Mouse (Mus musculus) ovary, postnatal 10 days (tissue): Measurements from ENCODE around the gene Gpr139.

ENCODE experiments used
- DNase-seq: peaks from one replicate; pipeline ENCODE4 v3.0.0; 2022; ENCODE audit warnings: low spot score

Gene Gpr139

DNA sequence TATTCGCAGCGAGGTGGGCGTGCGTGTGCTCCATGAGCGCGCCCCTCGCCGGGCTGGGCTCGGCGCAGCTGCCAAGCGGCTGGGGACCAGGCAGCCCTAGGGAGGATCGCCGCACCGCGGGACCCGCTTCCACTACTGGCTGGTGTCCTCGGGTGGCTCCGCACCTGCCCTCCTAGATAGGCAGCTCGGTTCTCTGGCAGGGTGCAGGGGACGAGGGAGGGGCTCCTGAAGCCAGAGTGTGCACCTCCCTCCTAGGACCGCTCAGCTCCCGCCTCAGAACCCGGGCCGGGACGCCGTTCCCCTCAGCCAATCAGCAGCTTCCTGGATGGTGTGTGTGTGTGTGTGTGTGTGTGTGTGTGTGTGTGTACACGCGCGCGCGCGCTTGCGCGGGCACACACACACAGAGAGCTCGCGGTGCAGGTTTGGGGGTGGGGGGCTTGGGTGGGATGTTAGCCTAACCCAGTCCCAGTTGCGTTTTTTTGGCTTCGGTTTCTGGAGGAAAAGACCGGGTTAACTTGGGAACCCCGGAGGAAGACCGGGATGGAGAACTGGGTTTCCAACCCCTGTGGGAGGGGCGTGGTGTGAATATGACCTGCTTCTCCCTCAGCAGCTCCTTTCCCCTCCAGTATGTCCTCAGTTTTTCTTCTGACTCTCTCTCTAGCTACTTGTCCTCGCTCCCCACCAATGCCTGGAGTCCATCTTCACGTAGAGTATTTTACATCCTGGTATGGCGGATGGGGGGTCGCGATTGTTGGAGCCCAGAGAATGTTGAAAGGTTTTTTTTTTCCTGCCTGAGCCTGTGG lies at the start of gene Gpr139:
Gpr139 (minus strand) TSS at position 263 of the 803 bp plus-strand sequence.
- DNase-seq = no peak

DNA sequence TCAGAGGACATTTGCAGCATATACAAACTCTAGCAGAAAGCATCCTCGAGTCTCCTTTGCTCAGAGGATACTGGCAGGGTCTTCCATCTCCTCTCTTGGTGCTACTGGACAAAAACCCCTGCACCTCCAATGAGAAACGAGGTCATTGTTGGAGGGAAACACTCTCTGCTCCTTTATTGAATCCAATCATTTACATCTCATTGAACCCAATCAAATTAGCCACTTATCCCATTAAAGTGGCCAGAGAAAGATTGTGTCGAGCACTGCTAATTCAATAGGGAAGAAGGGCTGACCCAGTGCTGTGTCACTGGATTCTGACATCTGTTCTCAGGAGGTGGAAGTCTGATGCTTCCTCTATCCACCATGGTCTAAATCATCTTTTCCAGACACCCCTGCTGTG lies 46.6 kb upstream of the Gpr139 start:
- no peak for DNase-seq

DNA sequence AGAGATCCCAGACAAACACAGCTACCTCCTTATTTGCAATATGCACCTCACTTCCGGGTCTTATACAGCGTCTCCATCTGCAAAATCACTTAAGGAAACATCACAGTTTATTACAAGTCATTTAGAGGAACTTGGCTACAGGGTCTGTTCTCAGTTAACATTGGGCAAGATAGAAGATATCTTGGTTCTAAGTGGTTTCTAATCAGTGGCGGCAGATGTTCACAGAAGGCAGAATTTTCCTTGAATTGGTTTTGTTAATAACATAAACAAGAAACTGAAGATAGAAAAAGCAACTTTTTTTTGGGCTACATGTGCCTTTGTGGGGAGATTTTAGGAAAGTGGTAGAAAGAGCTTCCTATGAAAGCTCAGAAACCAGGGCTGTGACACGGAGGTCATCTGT lies 38.3 kb upstream of the Gpr139 start:
- no peak for DNase-seq

DNA sequence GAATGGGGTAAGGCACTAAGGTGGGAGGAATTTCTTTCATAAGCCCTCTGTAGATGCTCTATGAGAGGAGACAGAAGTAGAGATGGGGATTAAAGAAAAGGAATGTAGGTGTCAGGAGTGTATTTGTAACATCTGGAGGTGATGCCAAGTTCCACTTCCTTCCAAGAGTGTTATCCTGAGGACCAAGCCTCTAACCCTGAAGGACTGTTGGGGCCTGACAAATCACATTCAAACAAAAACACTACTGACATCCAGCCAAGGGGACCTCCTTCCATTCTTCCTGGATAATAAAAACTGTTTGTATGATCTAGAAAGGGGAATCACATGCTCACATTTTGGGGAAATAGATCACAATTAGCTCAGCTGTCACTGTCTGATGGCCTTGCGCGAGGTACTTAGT lies 34.7 kb upstream of the Gpr139 start:
- no peak for DNase-seq

DNA sequence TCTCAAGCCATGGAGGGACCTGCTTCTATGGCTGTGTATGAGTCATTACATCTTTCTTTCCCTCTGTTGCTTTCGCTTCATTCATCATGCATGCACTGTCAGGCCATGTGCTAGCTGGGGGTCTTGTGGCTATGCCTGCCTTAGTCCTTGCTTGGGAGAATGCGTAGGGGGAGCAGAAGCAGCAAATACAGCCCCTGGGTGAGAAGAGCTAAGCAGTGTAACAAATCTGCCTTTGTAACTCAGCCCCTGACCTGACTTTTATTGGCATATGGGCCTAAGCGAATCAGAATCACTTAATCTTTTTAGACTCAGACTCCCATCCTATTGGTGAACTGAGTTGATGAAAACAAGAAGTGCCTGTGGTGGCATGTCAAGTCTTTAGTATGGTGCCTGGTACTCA lies 22.8 kb upstream of the Gpr139 start:
- no peak for DNase-seq

GRCm38 (mm10) chr7:119186374-119186773 lies 2.0 kb upstream of the Gpr139 start:
- no peak for DNase-seq

DNA sequence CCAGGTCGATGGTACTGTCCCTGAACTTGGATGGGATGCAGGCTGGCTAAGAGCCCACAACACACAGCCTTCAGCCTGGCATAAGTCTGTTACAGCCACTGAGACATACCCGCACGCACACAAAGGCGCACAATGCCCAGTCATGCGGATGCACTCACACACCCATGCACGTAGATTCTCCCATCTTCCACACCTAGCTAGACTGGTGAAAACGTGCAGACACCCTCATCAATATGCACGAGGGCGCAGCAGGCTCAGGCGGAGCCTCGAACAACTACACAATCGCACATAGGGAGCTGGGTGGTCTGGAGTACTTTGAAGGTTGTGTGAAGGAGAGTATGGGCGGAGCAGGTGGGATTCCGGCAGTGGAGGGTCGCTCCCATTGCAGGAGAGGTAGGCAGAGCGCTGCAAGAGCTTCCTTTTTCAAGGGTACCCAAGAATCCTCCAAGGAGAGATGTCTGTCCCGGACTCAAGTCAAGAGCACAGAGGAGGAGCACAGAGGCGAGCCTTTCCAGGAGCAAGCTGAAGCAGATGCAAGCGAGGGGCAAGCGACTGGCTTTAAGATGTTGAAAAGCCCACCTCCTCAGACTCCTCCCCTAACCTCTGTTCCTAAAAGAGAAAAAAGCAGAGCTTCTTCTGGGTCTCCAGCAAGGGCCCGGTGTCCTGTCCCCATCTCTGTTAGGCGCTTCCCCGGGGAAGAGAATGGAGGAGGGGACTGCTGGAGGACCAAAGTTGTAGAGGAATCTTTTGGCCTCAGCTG lies 958 bp upstream of the Gpr139 start:
- no peak for DNase-seq

GRCm38 (mm10) chr7:119181053-119181452 lies 3.4 kb downstream of the Gpr139 start:
- DNase-seq = no peak

GRCm38 (mm10) chr7:119160015-119160414 lies 24.4 kb downstream of the Gpr139 start:
- no peak for DNase-seq

- no peak for DNase-seq
Measured at GRCm38 (mm10) chr7:119111771-119112170, 72.6 kb downstream of the Gpr139 start.

- DNase-seq = no peak
Measured at GRCm38 (mm10) chr7:119105878-119106277, 78.5 kb downstream of the Gpr139 start.

GRCm38 (mm10) chr7:119096583-119096982 lies 87.8 kb downstream of the Gpr139 start:
- no peak for DNase-seq
